Comparison of ENCODE assay signal across 26 mouse cellular contexts in the genomic region with DNA sequence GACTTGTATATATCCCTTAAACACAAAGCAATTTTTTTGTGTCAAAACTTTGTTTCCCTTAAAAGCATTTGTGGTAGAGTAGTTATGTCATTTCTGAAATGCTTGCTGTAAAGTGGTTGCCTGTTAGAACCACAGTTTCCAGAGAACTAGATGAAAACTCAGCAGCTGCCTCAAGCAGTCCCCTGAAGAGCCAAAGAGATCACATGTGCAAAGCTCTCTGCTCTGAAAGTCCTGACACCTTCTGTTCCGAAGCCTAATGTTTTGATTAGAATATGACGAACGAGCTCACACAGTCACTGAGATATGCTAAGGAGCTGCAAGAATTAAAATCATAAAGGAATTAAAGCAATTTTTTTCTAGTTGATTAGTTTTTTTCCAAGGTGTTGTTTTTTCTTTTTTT.
DNase-seq lines count a peak whose midpoint lies in the region; ATAC-seq and TF ChIP-seq lines count a peak whose summit lies in the region.
"Had no signal": no experiment of that assay in that cellular context is flagged by ENCODE, and none has a peak within 500 bp of the region (broad histone marks: within the 10 kb centered on the region; RNA-seq: fewer than 3 reads in every experiment).

No protein-coding gene starts in this region.

- DNase-seq in forebrain, embryonic 14.5 days (ENCODE audit: low spot score) = peak; percentile 49
- no peak for DNase-seq in forebrain, embryonic 10.5 days (ENCODE audit: extremely low spot score, low spot score)
- DNase-seq in frontal cortex, adult 2 months (ENCODE audit: extremely low spot score in 1 of 2, low spot score in 1 of 2) = no peak
- peak; percentile 70 for DNase-seq in brain, adult 2 months (ENCODE audit: low read depth, low spot score)
- peak; percentile 53 for DNase-seq in brain, embryonic 14.5 days (ENCODE audit: low read depth)
- DNase-seq: adrenal gland, adult 2 months; adrenal gland, postnatal 14 days; cerebellum, adult 11-12 months; cerebellum, postnatal 36 days; embryo, embryonic 11 days; gastrocnemius, adult 2 months; gastrocnemius, postnatal 14 days; heart, adult 11 months; kidney, adult 18-20 months; kidney, adult 9 months had no signal

- TF ChIP-seq POLR2A in brain, embryonic 14.5 days (IDR thresholded peaks at IDR 0.05; ENCODE audit: borderline replicate concordance, extremely low read depth, insufficient read depth, insufficient read length, poor library complexity, severe bottlenecking) = no peak

- H3K4me1 ChIP-seq in forebrain, embryonic 14.5 days (ENCODE audit: control insufficient read depth, insufficient read depth, low read length) = no peaks in the 10 kb centered on the region
- no peaks in the 10 kb centered on the region for H3K4me1 ChIP-seq in forebrain, embryonic 10.5 days
- H3K4me1 ChIP-seq: embryonic facial prominence, embryonic 10.5 days; embryonic facial prominence, embryonic 13.5 days; hindbrain, embryonic 12.5 days had no signal

- no peaks in the 10 kb centered on the region for H3K27me3 ChIP-seq in forebrain, embryonic 14.5 days (replicated peaks; ENCODE audit: control insufficient read depth, insufficient read depth, low read length)
- H3K27me3 ChIP-seq in forebrain, embryonic 10.5 days (ENCODE audit: poor library complexity, severe bottlenecking) = no peaks in the 10 kb centered on the region
- H3K27me3 ChIP-seq: embryonic facial prominence, embryonic 13.5 days; hindbrain, embryonic 12.5 days had no signal

- 63% methylated on average over 3 of the region's 3 CpGs for WGBS in forebrain, embryonic 14.5 days
- 92% methylated on average over 3 of the region's 3 CpGs for WGBS in forebrain, embryonic 10.5 days

- no peak overlapping the region for H3K4me3 ChIP-seq in forebrain, embryonic 14.5 days (ENCODE audit: low read depth, low read length)
- H3K4me3 ChIP-seq in forebrain, embryonic 10.5 days = no peak overlapping the region
- H3K4me3 ChIP-seq: embryonic facial prominence, embryonic 10.5 days; embryonic facial prominence, embryonic 13.5 days; erythroblast, embryonic 14.5 days; gastrocnemius, adult 2 months; hindbrain, embryonic 12.5 days had no signal

- no peak overlapping the region for H3K4me2 ChIP-seq in forebrain, embryonic 14.5 days (ENCODE audit: low read length)
- H3K4me2 ChIP-seq: embryonic facial prominence, embryonic 13.5 days; heart, embryonic 11.5 days; hindbrain, embryonic 12.5 days had no signal

- H3K9me3 ChIP-seq in forebrain, embryonic 14.5 days (replicated peaks; ENCODE audit: control insufficient read depth, low read length) = no peaks in the 10 kb centered on the region
- no peaks in the 10 kb centered on the region for H3K9me3 ChIP-seq in forebrain, embryonic 10.5 days
- H3K9me3 ChIP-seq: embryonic facial prominence, embryonic 10.5 days; embryonic facial prominence, embryonic 13.5 days; hindbrain, embryonic 12.5 days had no signal

- H3K9ac ChIP-seq in forebrain, embryonic 14.5 days (ENCODE audit: low read length) = no peak overlapping the region
- H3K9ac ChIP-seq: embryonic facial prominence, embryonic 13.5 days; hindbrain, embryonic 12.5 days had no signal

- no peak overlapping the region for H3K27ac ChIP-seq in forebrain, embryonic 14.5 days (ENCODE audit: low read depth, low read length)
- H3K27ac ChIP-seq in forebrain, embryonic 10.5 days = no peak overlapping the region
- H3K27ac ChIP-seq: embryonic facial prominence, embryonic 10.5 days; embryonic facial prominence, embryonic 13.5 days; gastrocnemius, adult 2 months; hindbrain, embryonic 12.5 days had no signal

- TF ChIP-seq CTCF in brain, embryonic 14.5 days (IDR thresholded peaks at IDR 0.05; ENCODE audit: borderline replicate concordance, extremely low read depth, insufficient read depth, insufficient read length) = no peak

- no peaks in the 10 kb centered on the region for H3K36me3 ChIP-seq in forebrain, embryonic 14.5 days (ENCODE audit: control insufficient read depth, insufficient read depth, low read length)
- H3K36me3 ChIP-seq in forebrain, embryonic 10.5 days (replicated peaks) = no peaks in the 10 kb centered on the region
- H3K36me3 ChIP-seq: embryonic facial prominence, embryonic 10.5 days; embryonic facial prominence, embryonic 13.5 days; hindbrain, embryonic 12.5 days had no signal

- ATAC-seq in forebrain, embryonic 14.5 days = peak; percentile 52; the same call in 1 of the 2 replicates
- ATAC-seq in frontal cortex, adult (ENCODE audit: low TSS enrichment) = peak; percentile 83
- ATAC-seq in megakaryocyte-erythroid progenitor cell, adult 5-6 weeks (replicated peaks; ENCODE audit: low FRiP score, low TSS enrichment, poor library complexity, severe bottlenecking) = no peak
- ATAC-seq: CD4-positive, CD25-positive, alpha-beta regulatory T cell, adult 4 months; hindbrain, embryonic 16.5 days; inflammation-experienced regulatory T-cells, adult 6 months; intestine, embryonic 16.5 days had no signal

Comparison
In these comparisons a context has a peak if more than half of its experiments do, and no peak if none do; other contexts are left out.
1. DNase-seq: peak in forebrain, embryonic 14.5 days (single experiment), brain, adult 2 months (single experiment) and brain, embryonic 14.5 days (single experiment); none in forebrain, embryonic 10.5 days (single experiment) and frontal cortex, adult 2 months (0 of 2).